Mouse (Mus musculus) CH12.LX (cell line): ENCODE results near the gene Catsper1. TPM values are rescaled to one million over a fixed set of nuclear protein-coding genes. Genes with fewer than 3 reads are reported as not detected.

Experiments used
- DNase-seq: peaks from one replicate; pipeline ENCODE4 v3.0.0-alpha.2; 2013; ENCODE audit errors: extremely low read depth
- H3K27ac ChIP-seq: 2 replicates; pipeline ENCODE4 v1.5.1; 2012; ENCODE audit warnings: low read depth, mild to moderate bottlenecking, control low read depth, moderate library complexity; ENCODE audit not compliant: insufficient read depth
- H3K27me3 ChIP-seq: replicated peaks from 2 replicates; pipeline ENCODE3; 2012; ENCODE audit warnings: inconsistent platforms
- H3K36me3 ChIP-seq, 2 experiments: replicated peaks in 1 of 2; 2 replicates each; pipeline versions ENCODE3 to v1.6.1; 2012; ENCODE audit warnings: inconsistent platforms in 1 of 2, low read length in 1 of 2, mild to moderate bottlenecking in 1 of 2, mixed read lengths in 1 of 2, moderate library complexity in 1 of 2; ENCODE audit not compliant: control insufficient read depth in 1 of 2, insufficient read depth in 1 of 2
- H3K4me1 ChIP-seq, 2 experiments: 2 replicates each; pipeline ENCODE4 v1.6.1; 2012; ENCODE audit warnings: inconsistent platforms in 1 of 2, moderate library complexity in 1 of 2; ENCODE audit not compliant: insufficient read depth in 2 of 2, control insufficient read depth in 1 of 2
- H3K4me2 ChIP-seq: 2 replicates; pipeline ENCODE4 v1.6.1; 2012; ENCODE audit warnings: low read depth, mild to moderate bottlenecking, control low read depth; ENCODE audit not compliant: poor library complexity, insufficient read depth, severe bottlenecking
- H3K4me3 ChIP-seq, 3 experiments: fragments of 150-350 bp in 1 of 3; sonication (generic) in 1 of 3; replicated peaks in 1 of 3; 2 replicates each; pipeline versions ENCODE3 to v1.5.1; 2011 to 2012; ENCODE audit warnings: low read depth in 2 of 3, low read length in 2 of 3, mild to moderate bottlenecking in 2 of 3, moderate library complexity in 2 of 3, control low read depth in 1 of 3, improper control_type of control experiment in 1 of 3, inconsistent platforms in 1 of 3, mixed read lengths in 1 of 3; ENCODE audit not compliant: poor library complexity in 1 of 3
- H3K79me2 ChIP-seq: replicated peaks from 2 replicates; pipeline ENCODE4 v1.6.1; 2012; ENCODE audit warnings: mild to moderate bottlenecking, moderate library complexity; ENCODE audit not compliant: control insufficient read depth, poor library complexity, insufficient read depth, severe bottlenecking; ENCODE audit errors: extremely low read depth
- H3K9ac ChIP-seq: 2 replicates; pipeline ENCODE4 v1.6.1; 2012; ENCODE audit warnings: low read depth, mild to moderate bottlenecking, control low read depth, moderate library complexity; ENCODE audit not compliant: insufficient read depth
- H3K9me3 ChIP-seq: replicated peaks from 2 replicates; pipeline ENCODE3; 2012; ENCODE audit warnings: low read length, inconsistent platforms, mixed read lengths
- BHLHE40 ChIP-seq: IDR thresholded peaks from 2 replicates; pipeline ENCODE4 v1.6.1; 2011; ENCODE audit warnings: mild to moderate bottlenecking, low read depth, low read length, improper control_type of control experiment
- CHD1 ChIP-seq: IDR thresholded peaks from 2 replicates; pipeline ENCODE4 v1.6.1; 2012; ENCODE audit warnings: low read depth, low read length, improper control_type of control experiment, inconsistent platforms
- CHD2 ChIP-seq: IDR thresholded peaks from 2 replicates; pipeline ENCODE4 v1.6.1; 2011; ENCODE audit warnings: low read length, improper control_type of control experiment
- CTCF ChIP-seq, 2 experiments: IDR thresholded peaks in 1 of 2; conservative IDR thresholded peaks in 1 of 2; 2 replicates each; pipeline ENCODE4 v1.5.1; 2011 to 2012; ENCODE audit warnings: low read depth in 2 of 2, low read length in 2 of 2, improper control_type of control experiment in 1 of 2, inconsistent platforms in 1 of 2, mild to moderate bottlenecking in 1 of 2, moderate library complexity in 1 of 2
- E2F4 ChIP-seq: IDR thresholded peaks from 2 replicates; pipeline ENCODE4 v1.6.1; 2011; ENCODE audit warnings: low read depth, low read length, improper control_type of control experiment; ENCODE audit not compliant: insufficient replicate concordance
- ELF1 ChIP-seq: IDR thresholded peaks from 2 replicates; pipeline ENCODE4 v1.6.1; 2014; ENCODE audit warnings: low read depth, mild to moderate bottlenecking, inconsistent platforms, low read length, improper control_type of control experiment
- EP300 ChIP-seq: IDR thresholded peaks from 2 replicates; pipeline ENCODE4 v1.6.1; 2011; ENCODE audit warnings: low read length, improper control_type of control experiment
- ETS1 ChIP-seq: conservative IDR thresholded peaks from 2 replicates; pipeline ENCODE4 v1.6.1; 2012; ENCODE audit warnings: low read depth, mild to moderate bottlenecking, inconsistent platforms, low read length, improper control_type of control experiment, moderate library complexity
- GABPA ChIP-seq: IDR thresholded peaks from 2 replicates; pipeline ENCODE4 v1.6.1; 2012; ENCODE audit warnings: low read depth, low read length, improper control_type of control experiment, inconsistent platforms; ENCODE audit not compliant: insufficient replicate concordance
- HCFC1 ChIP-seq: IDR thresholded peaks from 2 replicates; pipeline ENCODE4 v1.6.1; 2012; ENCODE audit warnings: low read depth, mild to moderate bottlenecking, inconsistent platforms, low read length, improper control_type of control experiment
- IRF4 ChIP-seq: IDR thresholded peaks from 2 replicates; pipeline ENCODE4 v1.6.1; 2014; ENCODE audit warnings: low read depth, mild to moderate bottlenecking, inconsistent platforms, low read length, improper control_type of control experiment
- JUN ChIP-seq: IDR thresholded peaks from 2 replicates; pipeline ENCODE4 v1.6.1; 2011; ENCODE audit warnings: low read depth, mild to moderate bottlenecking, low read length, improper control_type of control experiment, moderate library complexity; ENCODE audit not compliant: insufficient read depth
- JUND ChIP-seq: conservative IDR thresholded peaks from 2 replicates; pipeline ENCODE4 v1.6.1; 2011; ENCODE audit warnings: low read depth, low read length, improper control_type of control experiment
- KAT2A ChIP-seq: IDR thresholded peaks from 2 replicates; pipeline ENCODE4 v1.6.1; 2012; ENCODE audit warnings: low read length, improper control_type of control experiment, inconsistent platforms; ENCODE audit not compliant: insufficient replicate concordance
- MAFK ChIP-seq: IDR thresholded peaks from 2 replicates; pipeline ENCODE4 v1.6.1; 2011; ENCODE audit warnings: low read length, improper control_type of control experiment; ENCODE audit not compliant: insufficient replicate concordance
- MAX ChIP-seq: IDR thresholded peaks from 2 replicates; pipeline ENCODE4 v1.6.1; 2011; ENCODE audit warnings: low read length, improper control_type of control experiment
- MAZ ChIP-seq: IDR thresholded peaks from 2 replicates; pipeline ENCODE4 v1.6.1; 2012; ENCODE audit warnings: low read depth, mild to moderate bottlenecking, inconsistent platforms, low read length, improper control_type of control experiment, moderate library complexity
- MEF2A ChIP-seq: IDR thresholded peaks from 2 replicates; pipeline ENCODE4 v1.6.1; 2014; ENCODE audit warnings: low read depth, mild to moderate bottlenecking, inconsistent platforms, low read length, improper control_type of control experiment, borderline replicate concordance
- MXI1 ChIP-seq: IDR thresholded peaks from 2 replicates; pipeline ENCODE4 v1.6.1; 2011; ENCODE audit warnings: mild to moderate bottlenecking, low read depth, low read length, improper control_type of control experiment
- MYC ChIP-seq: IDR thresholded peaks from 2 replicates; pipeline ENCODE4 v1.6.1; 2011; ENCODE audit warnings: low read depth, mild to moderate bottlenecking, improper control_type of control experiment, low read length
- NELFE ChIP-seq: IDR thresholded peaks from 2 replicates; pipeline ENCODE4 v1.6.1; 2011; ENCODE audit warnings: low read depth, low read length, improper control_type of control experiment
- NRF1 ChIP-seq: IDR thresholded peaks from 2 replicates; pipeline ENCODE4 v1.6.1; 2014; ENCODE audit warnings: low read depth, mild to moderate bottlenecking, inconsistent platforms, low read length, improper control_type of control experiment, moderate library complexity
- PAX5 ChIP-seq: IDR thresholded peaks from 2 replicates; pipeline ENCODE4 v1.6.1; 2012; ENCODE audit warnings: low read length, inconsistent platforms, mixed read lengths
- POLR2A ChIP-seq: IDR thresholded peaks from 2 replicates; pipeline ENCODE4 v1.6.1; 2011; ENCODE audit warnings: low read depth, mild to moderate bottlenecking, improper control_type of control experiment, low read length
- POLR2AphosphoS2 ChIP-seq: IDR thresholded peaks from 2 replicates; pipeline ENCODE4 v1.6.1; 2011; ENCODE audit warnings: low read depth, low read length, improper control_type of control experiment
- RAD21 ChIP-seq: IDR thresholded peaks from 2 replicates; pipeline ENCODE4 v1.6.1; 2011; ENCODE audit warnings: low read depth, mild to moderate bottlenecking, low read length, improper control_type of control experiment, moderate library complexity
- RCOR1 ChIP-seq: conservative IDR thresholded peaks from 2 replicates; pipeline ENCODE4 v1.6.1; 2012; ENCODE audit warnings: low read depth, mild to moderate bottlenecking, inconsistent platforms, low read length, improper control_type of control experiment
- SIN3A ChIP-seq: IDR thresholded peaks from 2 replicates; pipeline ENCODE4 v1.6.1; 2012; ENCODE audit warnings: low read length, improper control_type of control experiment, inconsistent platforms
- SMC3 ChIP-seq: IDR thresholded peaks from 2 replicates; pipeline ENCODE4 v1.6.1; 2011; ENCODE audit warnings: low read depth, low read length, improper control_type of control experiment
- TBP ChIP-seq: conservative IDR thresholded peaks from 2 replicates; pipeline ENCODE4 v1.6.1; 2011; ENCODE audit warnings: low read depth, low read length, improper control_type of control experiment
- TCF12 ChIP-seq: IDR thresholded peaks from 2 replicates; pipeline ENCODE4 v1.6.1; 2014; ENCODE audit warnings: low read depth, mild to moderate bottlenecking, inconsistent platforms, low read length, improper control_type of control experiment
- UBTF ChIP-seq: IDR thresholded peaks from 2 replicates; pipeline ENCODE4 v1.6.1; 2012; ENCODE audit warnings: low read depth, mild to moderate bottlenecking, inconsistent platforms, low read length, improper control_type of control experiment, moderate library complexity
- USF1 ChIP-seq: IDR thresholded peaks from 2 replicates; pipeline ENCODE4 v1.6.1; 2014; ENCODE audit warnings: low read depth, mild to moderate bottlenecking, inconsistent platforms, low read length, improper control_type of control experiment
- USF2 ChIP-seq: conservative IDR thresholded peaks from 2 replicates; pipeline ENCODE4 v1.6.1; 2011; ENCODE audit warnings: low read depth, low read length, improper control_type of control experiment
- ZC3H11A ChIP-seq: IDR thresholded peaks from 2 replicates; pipeline ENCODE4 v1.6.1; 2012; ENCODE audit warnings: low read depth, mild to moderate bottlenecking, inconsistent platforms, low read length, improper control_type of control experiment
- ZKSCAN1 ChIP-seq: IDR thresholded peaks from 2 replicates; pipeline ENCODE4 v1.6.1; 2012; ENCODE audit warnings: low read depth, inconsistent platforms, low read length, improper control_type of control experiment, borderline replicate concordance
- ZMIZ1 ChIP-seq: IDR thresholded peaks from 2 replicates; pipeline ENCODE4 v1.6.1; 2012; ENCODE audit warnings: low read depth, mild to moderate bottlenecking, inconsistent platforms, low read length, improper control_type of control experiment
- ZNF384 ChIP-seq: IDR thresholded peaks from 2 replicates; pipeline ENCODE4 v1.6.1; 2012; ENCODE audit warnings: low read depth, low read length, improper control_type of control experiment, inconsistent platforms
- dilution Hi-C: fragments of 300-500 bp; cut with MboI; formaldehyde crosslinking; loops from 2 replicates; pipeline ENCODE4 v1.14.3; 2020; ENCODE audit warnings: low sequenced_read_pairs; ENCODE audit not compliant: extremely low pct_unique_long_range_greater_than_20kb, extremely low pct_ligation_motif_present
- in situ Hi-C: fragments of 300-500 bp; cut with MboI; formaldehyde crosslinking; loops from 3 replicates; pipeline ENCODE4 v1.14.3; 2019; ENCODE audit warnings: low sequenced_read_pairs, low pct_ligation_motif_present, low pct_unique_long_range_greater_than_20kb, mixed read lengths
- polyA plus RNA-seq: library from polyadenylated mRNA; unstranded; fragments of >175 nt; gene quantifications from 2 replicates; pipeline ENCODE4 v1.2.1, GENCODE M21; 2012; ENCODE audit warnings: low read depth; ENCODE audit not compliant: insufficient read length
- total RNA-seq, 2 experiments: library from RNA; depleted of rRNA; stranded (reverse); fragments of 300-350 nt in 1 of 2; fragments of >200 nt in 1 of 2; gene quantifications; 2 replicates each; pipeline ENCODE4 v1.2.3; 2012 to 2014

Catsper1 gene
- total and polyA plus RNA-seq, 3 experiments, result not detected

DNA sequence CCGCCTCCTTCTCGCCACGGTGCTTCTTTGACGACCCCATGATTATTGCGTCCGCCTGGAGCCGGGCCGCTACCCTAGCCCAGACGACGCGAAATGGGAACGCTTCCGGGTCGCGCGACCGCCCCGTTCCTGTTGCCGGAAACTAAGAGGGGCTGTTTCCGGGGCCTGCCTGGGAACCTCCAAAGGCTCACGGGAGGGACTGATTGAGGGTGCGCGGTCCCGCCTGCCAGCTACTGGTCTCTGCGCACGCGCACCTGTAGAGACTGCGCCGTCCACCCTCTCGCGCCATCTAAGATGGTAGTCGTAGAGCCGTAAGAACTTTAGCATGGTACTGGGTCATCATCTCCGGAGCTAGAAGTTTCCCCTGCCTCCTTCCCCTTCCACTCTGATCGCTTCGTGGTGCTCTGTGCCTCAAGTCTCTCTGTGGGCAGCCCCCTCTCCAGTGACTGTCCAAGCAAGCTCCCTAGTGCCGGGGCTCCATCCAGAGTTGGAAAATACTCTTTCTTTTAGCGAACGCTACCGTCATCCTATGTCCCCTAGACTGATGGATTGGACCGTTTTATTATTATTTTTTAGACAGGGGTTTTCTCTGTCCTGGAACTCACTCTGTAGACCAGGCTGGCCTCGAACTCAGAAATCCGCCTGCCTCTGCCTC is 53.2 kb downstream of the Catsper1 start, which contains the start of gene Sart1:
Gene Sart1 (minus strand): TSS at position 116 of the 655 bp plus-strand sequence.
- Histone ChIP-seq H3K9me3 (no peaks in the 10 kb centered on the region), H3K9ac (peak within 1 kb of the TSS; percentile 96), H3K4me3 (peak within 1 kb of the TSS; percentile 91 to 94 (median 92)), H3K27ac (peak within 1 kb of the TSS; percentile 78), H3K4me1 (peaks cover 5 to 39% of the 10 kb centered on the region in 2 experiments), H3K4me2 (peak within 1 kb of the TSS; percentile 80), H3K36me3 (peaks cover 20 to 40% of the 10 kb centered on the region in 2 experiments), H3K27me3 (no peaks in the 10 kb centered on the region)
- in situ Hi-C loops, result no loop called here
- TF ChIP-seq USF2 (no peak), CHD2 (peak; percentile 36; the same call in 1 of the 2 replicates), PAX5 (no peak), MAX (no peak; the same call in 1 of the 2 replicates), RAD21 (no peak), KAT2A (peak; percentile 90), ETS1 (no peak), SIN3A (peak; percentile 93), NELFE (peak; percentile 90), RCOR1 (no peak), ZC3H11A (no peak), E2F4 (no peak), MAZ (peak; percentile 49; the same call in 1 of the 2 replicates), JUND (no peak), CHD1 (no peak; the same call in 1 of the 2 replicates), UBTF (no peak), TCF12 (peak; percentile 96), HCFC1 (peak; percentile 93), POLR2A (peak; percentile 94), IRF4 (no peak; the same call in 1 of the 2 replicates), ZNF384 (no peak), POLR2AphosphoS2 (peak; percentile 84; the same call in 1 of the 2 replicates), SMC3 (no peak), USF1 (no peak), EP300 (no peak), BHLHE40 (peak; percentile 39; the same call in 1 of the 2 replicates), MAFK (no peak), MXI1 (peak; percentile 64; the same call in 1 of the 2 replicates), NRF1 (peak; percentile 97), CTCF (conservative IDR thresholded peaks at IDR 0.05 in 1 of 2, IDR thresholded peaks at IDR 0.05 in 1 of 2; ENCODE audit: low read depth in 2 of 2, low read length in 2 of 2) (no peak), MEF2A (0 out of 2 replicates have a peak, but pooled peaks have one; percentile 46), JUN (no peak), GABPA (no peak; the same call in 1 of the 2 replicates), ZMIZ1 (peak; percentile 83), ZKSCAN1 (no peak), MYC (0 out of 2 replicates have a peak, but pooled peaks have one; percentile 42), TBP (peak; percentile 90), ELF1 (peak; percentile 98)
- TF ChIP-seq, all 38 proteins: peak for 17
- peak; percentile 97 for DNase-seq
- H3K79me2 ChIP-seq, result peaks cover 28% of the 10 kb centered on the region
- dilution Hi-C loops, result no loop called here
